Mouse (Mus musculus): ENCODE results near the gene Pcsk4. TPM values are rescaled to one million over a fixed set of nuclear protein-coding genes. Genes with fewer than 3 reads are reported as not detected.

The Pcsk4 gene
- polyA plus RNA-seq, 1 experiment = not detected

DNA sequence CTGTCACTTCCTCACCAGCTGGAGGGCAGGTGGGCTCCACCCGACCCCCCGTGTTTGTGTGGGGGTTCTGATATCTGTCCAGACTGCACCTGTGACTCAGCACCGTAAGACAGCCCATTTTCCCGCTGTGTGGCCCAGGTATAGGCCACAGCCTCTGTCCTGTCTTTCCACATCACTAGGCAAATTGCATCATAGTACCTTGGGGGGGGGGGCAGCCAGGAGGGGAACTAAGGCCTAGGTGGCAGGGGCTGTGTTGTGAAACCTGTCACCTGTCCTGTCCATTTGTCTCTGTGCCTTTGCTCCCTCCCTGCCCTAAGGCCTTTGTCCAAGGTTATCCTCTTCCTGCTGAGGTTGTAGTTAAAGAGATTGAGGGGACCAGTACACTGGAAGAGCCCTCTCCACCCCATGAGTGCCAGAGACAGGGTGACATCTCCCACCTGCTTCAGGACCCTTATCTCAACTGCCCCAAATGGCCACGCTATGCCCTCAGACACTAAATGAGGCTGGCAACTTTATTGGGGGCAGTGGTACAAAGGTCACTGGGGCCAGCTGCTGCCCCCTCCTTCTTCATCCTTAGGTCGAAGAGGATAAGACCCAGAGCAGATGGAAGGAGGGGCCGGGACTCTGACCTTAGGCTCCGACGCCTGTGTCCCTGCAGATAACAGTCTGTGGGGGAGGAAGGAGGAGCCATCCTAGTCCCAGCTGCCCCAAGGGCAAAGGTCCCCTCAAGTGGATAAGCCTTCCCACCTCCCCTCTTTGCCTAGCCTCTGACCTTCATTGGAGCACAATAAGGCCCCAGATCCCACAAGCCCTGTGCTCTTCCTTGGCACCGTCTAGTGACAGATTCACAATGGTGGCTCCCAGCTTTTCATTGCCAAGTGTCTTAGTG, 2.6 kb upstream of the Pcsk4 start:
- H3K27ac ChIP-seq (ENCODE audit: insufficient read depth, low read depth, low read length) = no peak overlapping the region
- 84% methylated on average over 10 of the region's 10 CpGs for WGBS
- TF ChIP-seq CTCF (IDR thresholded peaks at IDR 0.05; ENCODE audit: insufficient read depth, low read depth, low read length) = no peak
- no peak for TF ChIP-seq POLR2A (IDR thresholded peaks at IDR 0.05; ENCODE audit: insufficient read depth, low read depth, low read length)
- H3K4me1 ChIP-seq (ENCODE audit: control insufficient read depth, insufficient read depth, low read length) = peaks cover 12% of the 10 kb centered on the region
- no peak overlapping the region for H3K4me3 ChIP-seq (ENCODE audit: insufficient read depth, low read depth, low read length)

DNA sequence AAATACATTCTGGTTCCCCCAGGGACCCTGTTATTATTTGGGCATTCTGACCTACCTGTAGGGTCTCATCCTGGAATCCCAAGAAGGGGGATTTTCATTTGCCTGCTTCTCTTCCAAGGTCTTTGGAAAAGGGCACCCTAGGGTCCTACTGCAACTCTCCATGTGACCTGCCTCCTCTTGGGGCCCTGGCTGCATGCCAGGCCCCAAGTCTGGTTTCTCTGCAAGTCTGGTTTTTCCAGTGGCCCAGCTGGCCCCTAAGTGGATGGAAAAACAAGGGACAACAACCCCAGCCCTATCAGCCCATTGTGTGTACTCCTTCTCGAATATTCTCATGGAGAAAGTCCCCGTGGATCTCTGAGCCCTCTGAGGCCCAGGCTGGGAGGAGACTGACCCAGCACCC, 1.6 kb upstream of the Pcsk4 start:
- whole genome bisulfite sequencing = 78% methylated on average over 2 of the region's 2 CpGs
- TF ChIP-seq POLR2A (IDR thresholded peaks at IDR 0.05; ENCODE audit: insufficient read depth, low read depth, low read length) (no peak), CTCF (IDR thresholded peaks at IDR 0.05; ENCODE audit: insufficient read depth, low read depth, low read length) (no peak)
- no peak overlapping the region for H3K4me3 ChIP-seq (ENCODE audit: insufficient read depth, low read depth, low read length)

DNA sequence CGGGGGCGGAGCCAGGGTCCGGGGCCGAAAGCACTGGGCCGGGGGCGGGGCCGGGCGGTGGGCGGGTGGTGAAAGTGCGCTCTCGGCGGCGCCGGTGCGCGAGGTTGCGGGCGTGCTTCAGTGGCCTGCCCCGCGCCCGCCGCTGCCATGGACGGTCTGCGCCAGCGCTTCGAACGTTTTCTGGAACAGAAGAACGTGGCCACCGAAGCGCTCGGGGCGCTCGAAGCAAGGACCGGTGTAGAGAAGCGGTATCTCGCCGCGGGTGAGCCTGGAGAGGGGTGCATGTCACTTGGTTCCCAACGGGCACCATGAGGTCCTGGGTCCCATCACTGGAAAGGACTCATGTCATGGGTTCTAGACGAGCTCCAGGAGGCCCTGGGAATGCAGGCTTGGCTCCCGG, 786 bp upstream of the Pcsk4 start:
- Histone ChIP-seq H3K4me1 (ENCODE audit: control insufficient read depth, insufficient read depth, low read length) (peaks cover 12% of the 10 kb centered on the region), H3K27ac (ENCODE audit: insufficient read depth, low read depth, low read length) (no peak overlapping the region), H3K4me3 (ENCODE audit: insufficient read depth, low read depth, low read length) (peak overlapping the region; percentile 53)
- TF ChIP-seq CTCF (IDR thresholded peaks at IDR 0.05; ENCODE audit: insufficient read depth, low read depth, low read length) (no peak), POLR2A (IDR thresholded peaks at IDR 0.05; ENCODE audit: insufficient read depth, low read depth, low read length) (no peak)
- 1% methylated on average over 41 of the region's 41 CpGs for WGBS

More for the DNA sequence above, 1.6 kb upstream of the Pcsk4 start:
- no peak overlapping the region for H3K27ac ChIP-seq (ENCODE audit: insufficient read depth, low read depth, low read length)
- peaks cover 12% of the 10 kb centered on the region for H3K4me1 ChIP-seq (ENCODE audit: control insufficient read depth, insufficient read depth, low read length)

GRCm38 (mm10) chr10:80325045-80325444, 4.3 kb downstream of the Pcsk4 start:
- peaks cover 21% of the 10 kb centered on the region for H3K4me1 ChIP-seq (ENCODE audit: control insufficient read depth, insufficient read depth, low read length)
- no peak overlapping the region for H3K4me3 ChIP-seq (ENCODE audit: insufficient read depth, low read depth, low read length)
- no peak for TF ChIP-seq CTCF (IDR thresholded peaks at IDR 0.05; ENCODE audit: insufficient read depth, low read depth, low read length)
- no peak for TF ChIP-seq POLR2A (IDR thresholded peaks at IDR 0.05; ENCODE audit: insufficient read depth, low read depth, low read length)
- 90% methylated on average over 21 of the region's 21 CpGs for WGBS
- H3K27ac ChIP-seq (ENCODE audit: insufficient read depth, low read depth, low read length) = no peak overlapping the region

GRCm38 (mm10) chr10:80324120-80325037, 4.9 kb downstream of the Pcsk4 start:
- no peak overlapping the region for H3K27ac ChIP-seq (ENCODE audit: insufficient read depth, low read depth, low read length)
- H3K4me3 ChIP-seq (ENCODE audit: insufficient read depth, low read depth, low read length) = no peak overlapping the region
- WGBS = 75% methylated on average over 17 of the region's 17 CpGs
- H3K4me1 ChIP-seq (ENCODE audit: control insufficient read depth, insufficient read depth, low read length) = peaks cover 19% of the 10 kb centered on the region
- no peak for TF ChIP-seq CTCF (IDR thresholded peaks at IDR 0.05; ENCODE audit: insufficient read depth, low read depth, low read length)
- TF ChIP-seq POLR2A (IDR thresholded peaks at IDR 0.05; ENCODE audit: insufficient read depth, low read depth, low read length) = no peak

DNA sequence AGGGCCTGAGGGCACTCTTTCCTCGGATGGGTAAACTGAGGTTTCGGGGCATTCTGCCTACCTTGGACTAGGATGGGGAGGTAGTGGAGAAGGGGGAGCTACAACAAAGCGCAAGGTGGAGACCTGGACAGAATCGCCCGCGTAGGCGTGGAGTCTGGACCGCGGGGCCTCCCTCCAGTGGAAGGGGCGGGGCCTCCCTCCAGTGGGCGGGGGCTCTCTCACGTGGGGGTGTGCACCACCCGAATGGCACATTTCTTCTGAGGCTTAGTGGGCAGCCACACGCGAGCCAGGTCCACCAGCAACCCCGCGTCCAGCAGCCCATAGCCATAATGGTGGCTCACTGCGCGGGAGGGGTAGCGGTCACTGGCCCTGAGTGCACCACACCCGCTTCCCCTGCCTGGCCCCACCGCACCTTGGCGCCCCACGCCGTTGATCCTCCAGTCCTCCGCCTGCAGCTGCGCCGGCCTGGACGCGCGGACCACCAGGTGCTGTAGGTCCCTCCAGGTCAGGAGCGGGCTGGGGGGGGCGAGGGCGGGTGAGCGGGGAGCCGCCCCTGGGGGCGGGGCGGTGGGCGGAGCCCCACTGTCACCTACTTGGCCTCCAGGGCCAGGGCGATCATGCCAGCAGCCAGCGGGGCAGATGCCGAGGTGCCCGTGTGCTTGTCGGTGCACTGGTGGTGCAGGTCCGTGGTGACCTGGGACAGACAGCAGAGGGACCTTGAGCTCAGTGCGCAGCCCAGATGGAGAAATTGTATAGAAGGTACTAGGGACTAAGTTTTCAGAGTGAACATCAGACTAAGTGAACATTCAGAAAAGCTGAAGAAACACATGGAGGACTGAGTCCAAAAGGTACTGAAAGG, 5.8 kb downstream of the Pcsk4 start:
- no peak for TF ChIP-seq POLR2A (IDR thresholded peaks at IDR 0.05; ENCODE audit: insufficient read depth, low read depth, low read length)
- no peak for TF ChIP-seq CTCF (IDR thresholded peaks at IDR 0.05; ENCODE audit: insufficient read depth, low read depth, low read length)
- 3% methylated on average over 45 of the region's 46 CpGs for WGBS
- peaks cover 24% of the 10 kb centered on the region for H3K4me1 ChIP-seq (ENCODE audit: control insufficient read depth, insufficient read depth, low read length)
- peak overlapping the region; percentile 41 for H3K4me3 ChIP-seq (ENCODE audit: insufficient read depth, low read depth, low read length)
- no peak overlapping the region for H3K27ac ChIP-seq (ENCODE audit: insufficient read depth, low read depth, low read length)

DNA sequence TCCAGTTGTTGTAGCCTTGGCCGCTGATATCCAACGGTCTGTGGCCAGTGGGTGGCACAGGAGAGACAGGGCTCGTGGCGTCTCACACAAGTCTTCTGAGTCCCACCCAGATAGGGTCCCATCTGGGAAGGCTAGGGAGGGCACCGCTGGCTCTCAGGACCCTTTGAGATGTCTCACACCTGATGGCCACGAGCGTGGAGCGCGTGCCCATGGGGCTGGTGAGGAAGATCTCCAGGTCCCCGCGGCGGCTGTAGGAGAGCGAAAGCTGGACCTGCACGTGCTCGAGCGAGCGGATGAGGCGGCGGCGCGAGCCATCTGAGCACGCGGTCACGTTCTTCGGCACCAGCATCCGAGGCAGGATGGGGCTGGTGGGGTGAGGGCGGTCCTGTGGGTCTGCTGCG, 6.5 kb downstream of the Pcsk4 start:
- no peak for TF ChIP-seq CTCF (IDR thresholded peaks at IDR 0.05; ENCODE audit: insufficient read depth, low read depth, low read length)
- TF ChIP-seq POLR2A (IDR thresholded peaks at IDR 0.05; ENCODE audit: insufficient read depth, low read depth, low read length) = no peak
- Histone ChIP-seq H3K4me1 (ENCODE audit: control insufficient read depth, insufficient read depth, low read length) (peaks cover 30% of the 10 kb centered on the region), H3K27ac (ENCODE audit: insufficient read depth, low read depth, low read length) (no peak overlapping the region), H3K4me3 (ENCODE audit: insufficient read depth, low read depth, low read length) (peak overlapping the region; percentile 41)
- WGBS = 3% methylated on average over 28 of the region's 28 CpGs
